Mouse (Mus musculus): Measurements from ENCODE around the gene Rbfox3. TPM values are rescaled to one million over a fixed set of nuclear protein-coding genes. Genes with fewer than 3 reads are reported as not detected.

Rbfox3 gene
- total RNA-seq, 2 experiments from 2014 or later = 272 to 280 TPM

GRCm38 (mm10) chr11:118607927-118608326 lies 303.5 kb downstream of the Rbfox3 start:
- DNase-seq (ENCODE audit: extremely low spot score in 1 of 2, low spot score in 2 of 2) = no peak
- intact Hi-C loops (cut with DNase I) = no loop called here

- intact Hi-C loops (cut with DNase I) = no loop called here
- DNase-seq (ENCODE audit: extremely low spot score in 1 of 2, low spot score in 2 of 2) = no peak
These were observed 305.8 kb downstream of the Rbfox3 start for GRCm38 (mm10) chr11:118605570-118605969.

GRCm38 (mm10) chr11:118604206-118604605 lies 307.2 kb downstream of the Rbfox3 start:
- intact Hi-C loops (cut with DNase I) = no loop called here
- DNase-seq (ENCODE audit: extremely low spot score in 1 of 2, low spot score in 2 of 2) = no peak

- intact Hi-C loops (cut with DNase I) = no loop called here
- no peak for DNase-seq (ENCODE audit: extremely low spot score in 1 of 2, low spot score in 2 of 2)
These were observed 308.3 kb downstream of the Rbfox3 start for GRCm38 (mm10) chr11:118603126-118603525.

GRCm38 (mm10) chr11:118601484-118601883 lies 309.9 kb downstream of the Rbfox3 start:
- intact Hi-C loops (cut with DNase I) = no loop called here

GRCm38 (mm10) chr11:118600168-118600567 lies 311.2 kb downstream of the Rbfox3 start:
- no peak for DNase-seq (ENCODE audit: extremely low spot score in 1 of 2, low spot score in 2 of 2)
- intact Hi-C loops (cut with DNase I) = no loop called here

More at GRCm38 (mm10) chr11:118601484-118601883, 309.9 kb downstream of the Rbfox3 start:
- no peak for DNase-seq (ENCODE audit: extremely low spot score in 1 of 2, low spot score in 2 of 2)

GRCm38 (mm10) chr11:118598726-118599125 lies 312.7 kb downstream of the Rbfox3 start:
- intact Hi-C loops (cut with DNase I) = no loop called here
- no peak for DNase-seq (ENCODE audit: extremely low spot score in 1 of 2, low spot score in 2 of 2)

- intact Hi-C loops (cut with DNase I) = no loop called here
- peak in 1 of 2 experiments; percentile 81 for DNase-seq (ENCODE audit: extremely low spot score in 1 of 2, low spot score in 2 of 2)
These were observed 326.6 kb downstream of the Rbfox3 start for GRCm38 (mm10) chr11:118584826-118585225.

- no peak for DNase-seq (ENCODE audit: extremely low spot score in 1 of 2, low spot score in 2 of 2)
- intact Hi-C loops (cut with DNase I) = no loop called here
These were observed 327.4 kb downstream of the Rbfox3 start for GRCm38 (mm10) chr11:118583989-118584388.

- DNase-seq (ENCODE audit: extremely low spot score in 1 of 2, low spot score in 2 of 2) = no peak
- intact Hi-C loops (cut with DNase I) = no loop called here
These were observed 327.8 kb downstream of the Rbfox3 start for GRCm38 (mm10) chr11:118583573-118583972.

- intact Hi-C loops (cut with DNase I) = no loop called here
- no peak for DNase-seq (ENCODE audit: extremely low spot score in 1 of 2, low spot score in 2 of 2)
These were observed 330.4 kb downstream of the Rbfox3 start for GRCm38 (mm10) chr11:118581019-118581418.

- intact Hi-C loops (cut with DNase I) = no loop called here
- no peak for DNase-seq (ENCODE audit: extremely low spot score in 1 of 2, low spot score in 2 of 2)
These were observed 331.8 kb downstream of the Rbfox3 start for GRCm38 (mm10) chr11:118579622-118580021.

GRCm38 (mm10) chr11:118577271-118577670 lies 334.1 kb downstream of the Rbfox3 start:
- DNase-seq (ENCODE audit: extremely low spot score in 1 of 2, low spot score in 2 of 2) = no peak
- intact Hi-C loops (cut with DNase I) = no loop called here

- no peak for DNase-seq (ENCODE audit: extremely low spot score in 1 of 2, low spot score in 2 of 2)
- intact Hi-C loops (cut with DNase I) = no loop called here
These were observed 334.8 kb downstream of the Rbfox3 start for GRCm38 (mm10) chr11:118576611-118577010.

- no peak for DNase-seq (ENCODE audit: extremely low spot score in 1 of 2, low spot score in 2 of 2)
- intact Hi-C loops (cut with DNase I) = loop anchor here (5.0 kb wide), 1 partner anchor 163 kb away; no protein-coding TSS in a partner anchor
These were observed 337.0 kb downstream of the Rbfox3 start for GRCm38 (mm10) chr11:118574418-118574817.

- intact Hi-C loops (cut with DNase I) = loop anchor here (5.0 kb wide), 1 partner anchor 164 kb away; no protein-coding TSS in a partner anchor
- peak; percentile 46 to 76 for DNase-seq (ENCODE audit: extremely low spot score in 1 of 2, low spot score in 2 of 2)
These were observed 337.8 kb downstream of the Rbfox3 start for GRCm38 (mm10) chr11:118573569-118573968.

GRCm38 (mm10) chr11:118573000-118573399 lies 338.4 kb downstream of the Rbfox3 start:
- intact Hi-C loops (cut with DNase I) = loop anchor here (5.0 kb wide), 1 partner anchor 164 kb away; no protein-coding TSS in a partner anchor

GRCm38 (mm10) chr11:118570164-118570563 lies 341.2 kb downstream of the Rbfox3 start:
- DNase-seq (ENCODE audit: extremely low spot score in 1 of 2, low spot score in 2 of 2) = peak in 1 of 2 experiments; percentile 49

More at GRCm38 (mm10) chr11:118573000-118573399, 338.4 kb downstream of the Rbfox3 start:
- no peak for DNase-seq (ENCODE audit: extremely low spot score in 1 of 2, low spot score in 2 of 2)

GRCm38 (mm10) chr11:118569571-118570062 lies 341.8 kb downstream of the Rbfox3 start:
- intact Hi-C loops (cut with DNase I) = loop anchor here (5.0 kb wide), 1 partner anchor 168 kb away; no protein-coding TSS in a partner anchor

More at GRCm38 (mm10) chr11:118570164-118570563, 341.2 kb downstream of the Rbfox3 start:
- intact Hi-C loops (cut with DNase I) = loop anchor here (5.0 kb wide), 1 partner anchor 167 kb away; no protein-coding TSS in a partner anchor

GRCm38 (mm10) chr11:118563877-118564276 lies 347.5 kb downstream of the Rbfox3 start:
- intact Hi-C loops (cut with DNase I) = no loop called here
- no peak for DNase-seq (ENCODE audit: extremely low spot score in 1 of 2, low spot score in 2 of 2)

More at GRCm38 (mm10) chr11:118569571-118570062, 341.8 kb downstream of the Rbfox3 start:
- peak in 1 of 2 experiments; percentile 66 for DNase-seq (ENCODE audit: extremely low spot score in 1 of 2, low spot score in 2 of 2)

All from left cerebral cortex, postnatal 10 days (tissue).